Comparison of ENCODE assay signal across 9 mouse cellular contexts in the genomic region with DNA sequence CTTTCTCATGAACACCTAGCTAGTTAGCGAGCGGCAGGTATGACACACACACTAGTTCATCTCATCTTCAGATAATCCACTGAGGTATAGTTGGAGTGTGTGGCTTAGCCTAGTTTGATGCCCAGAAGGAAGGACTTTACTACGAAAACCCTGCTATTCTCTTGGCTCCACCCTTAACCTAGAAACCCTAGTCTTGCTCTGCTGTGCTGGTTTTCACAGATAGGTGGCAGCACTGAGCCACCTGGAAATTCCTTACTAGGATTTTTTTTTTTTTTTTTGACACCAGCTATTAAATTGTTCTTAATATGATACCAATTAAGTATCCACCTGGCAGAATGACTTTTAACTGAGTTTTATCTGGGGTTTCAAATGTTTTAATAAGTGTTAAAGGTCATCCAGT.
DNase-seq lines count a peak whose midpoint lies in the region; TF ChIP-seq lines count a peak whose summit lies in the region.
"Had no signal": no experiment of that assay in that cellular context is flagged by ENCODE, and none has a peak within 500 bp of the region (broad histone marks: within the 10 kb centered on the region; RNA-seq: fewer than 3 reads in every experiment).

No protein-coding gene starts in this region.

- TF ChIP-seq CTCF in left cerebral cortex, adult 2 months (IDR thresholded peaks at IDR 0.05), result peak; percentile 92

- H3K4me3 ChIP-seq in left cerebral cortex, adult 2 months, result no peak overlapping the region
- H3K4me3 ChIP-seq: megakaryocyte, embryonic 14.5 days had no signal

- no peak overlapping the region for H3K27ac ChIP-seq in left cerebral cortex, adult 2 months

- intact Hi-C loops in left cerebral cortex, adult 2 months (cut with DNase I), result loop anchor here (2.0 to 5.0 kb wide), 4 partner anchors 73 to 173 kb away; no protein-coding TSS in a partner anchor
- intact Hi-C loops in left cerebral cortex, postnatal 10 days (cut with DNase I), result loop anchor here (10.0 kb wide), 1 partner anchor 155 kb away; no protein-coding TSS in a partner anchor

- DNase-seq in adrenal gland, adult (ENCODE audit: inconsistent age in 2 of 2, low spot score in 1 of 2), result peak; percentile 33 to 81
- no peak for DNase-seq in adrenal gland, postnatal 4 days (ENCODE audit: low spot score in 2 of 2)
- DNase-seq in left cerebral cortex, adult 2 months (ENCODE audit: extremely low spot score in 1 of 2, low spot score in 2 of 2), result peak; percentile 46 to 59
- no peak for DNase-seq in left cerebral cortex, postnatal 10 days (ENCODE audit: extremely low spot score in 1 of 2, low spot score in 2 of 2)
- peak; percentile 69 for DNase-seq in ZHBTc4 (ENCODE audit: low read depth, low spot score)
- DNase-seq in embryo, embryonic 10 days (ENCODE audit: low spot score), result peak; percentile 55
- DNase-seq in kidney, postnatal 14 days, result peak; percentile 65
- peak; percentile 77 for DNase-seq in retina, postnatal 1 day

Comparison
In these comparisons a context has a peak if more than half of its experiments do, and no peak if none do; other contexts are left out.
1. DNase-seq: peak in adrenal gland, adult (2 of 2), left cerebral cortex, adult 2 months (2 of 2), ZHBTc4 (single experiment), embryo, embryonic 10 days (single experiment), kidney, postnatal 14 days (single experiment) and retina, postnatal 1 day (single experiment); none in adrenal gland, postnatal 4 days (0 of 2) and left cerebral cortex, postnatal 10 days (0 of 2).